Mouse (Mus musculus) G1E (cell line): Measurements from ENCODE around the gene 2810459M11Rik.

ENCODE experiments used
- CTCF ChIP-seq: IDR thresholded peaks from 2 replicates; pipeline ENCODE4 v1.5.1; 2012; ENCODE audit warnings: low read depth, low read length, inconsistent platforms, mixed read lengths
- GATA1 ChIP-seq: IDR thresholded peaks from 2 replicates; pipeline ENCODE4 v1.6.1; 2012; ENCODE audit warnings: borderline replicate concordance, low read length, inconsistent platforms, mixed read lengths
- GATA2 ChIP-seq: IDR thresholded peaks from 2 replicates; pipeline ENCODE4 v1.6.1; 2012; ENCODE audit warnings: low read depth, low read length, inconsistent platforms, borderline replicate concordance
- POLR2AphosphoS5 ChIP-seq: IDR thresholded peaks from 2 replicates; pipeline ENCODE4 v1.6.1; 2012; ENCODE audit warnings: low read depth, low read length, inconsistent platforms; ENCODE audit not compliant: insufficient replicate concordance
- TAL1 ChIP-seq: conservative IDR thresholded peaks from 2 replicates; pipeline ENCODE4 v1.6.1; 2012; ENCODE audit warnings: low read depth, low read length, inconsistent platforms, mixed read lengths

GRCm38 (mm10) chr1:86058856-86059769 is 13.4 kb downstream of the 2810459M11Rik start:
- TF ChIP-seq CTCF = peak; percentile 86
- no peak for TF ChIP-seq TAL1
- no peak for TF ChIP-seq GATA2
- TF ChIP-seq GATA1 = no peak
- TF ChIP-seq POLR2AphosphoS5 = no peak
